Mouse (Mus musculus): ENCODE data around the gene Lrrc75b.

DNA sequence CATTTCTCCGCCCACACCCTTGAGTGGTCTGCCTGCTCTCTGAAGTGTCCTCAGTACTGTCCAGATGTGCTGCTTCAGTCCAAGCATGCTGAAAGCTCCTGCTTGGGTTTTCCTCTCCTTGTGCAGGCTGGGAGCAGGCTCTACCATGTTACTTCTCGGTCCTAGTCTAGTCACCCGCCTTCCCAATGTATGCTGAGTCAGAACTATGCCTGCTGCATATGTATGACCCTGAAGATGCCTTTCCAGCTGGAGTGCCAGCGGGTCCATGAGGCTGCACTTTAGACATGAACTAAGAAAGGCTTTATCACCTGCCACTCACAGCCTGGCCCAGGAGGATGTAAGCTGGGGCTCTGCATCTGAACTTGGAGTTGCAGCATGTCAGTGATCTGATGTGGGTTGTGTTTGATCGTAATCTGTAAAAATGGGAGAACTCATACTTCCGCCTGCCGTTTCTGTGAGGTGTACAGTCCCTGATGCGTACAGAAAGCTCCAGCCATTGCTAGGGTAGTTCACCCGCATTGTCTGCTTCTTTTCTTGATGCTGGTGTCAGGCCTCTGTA, 28.5 kb downstream of the Lrrc75b start:
- TF ChIP-seq CTCF (IDR thresholded peaks at IDR 0.05; ENCODE audit: extremely low read depth, insufficient read length, insufficient replicate concordance, low read depth, low read length), result no peak
- no peak for TF ChIP-seq POLR2A (IDR thresholded peaks at IDR 0.05; ENCODE audit: low read depth, low read length)

All from small intestine, adult 2 months (tissue).